ENCODE assay signal across 8 mouse cellular contexts in the genomic region with DNA sequence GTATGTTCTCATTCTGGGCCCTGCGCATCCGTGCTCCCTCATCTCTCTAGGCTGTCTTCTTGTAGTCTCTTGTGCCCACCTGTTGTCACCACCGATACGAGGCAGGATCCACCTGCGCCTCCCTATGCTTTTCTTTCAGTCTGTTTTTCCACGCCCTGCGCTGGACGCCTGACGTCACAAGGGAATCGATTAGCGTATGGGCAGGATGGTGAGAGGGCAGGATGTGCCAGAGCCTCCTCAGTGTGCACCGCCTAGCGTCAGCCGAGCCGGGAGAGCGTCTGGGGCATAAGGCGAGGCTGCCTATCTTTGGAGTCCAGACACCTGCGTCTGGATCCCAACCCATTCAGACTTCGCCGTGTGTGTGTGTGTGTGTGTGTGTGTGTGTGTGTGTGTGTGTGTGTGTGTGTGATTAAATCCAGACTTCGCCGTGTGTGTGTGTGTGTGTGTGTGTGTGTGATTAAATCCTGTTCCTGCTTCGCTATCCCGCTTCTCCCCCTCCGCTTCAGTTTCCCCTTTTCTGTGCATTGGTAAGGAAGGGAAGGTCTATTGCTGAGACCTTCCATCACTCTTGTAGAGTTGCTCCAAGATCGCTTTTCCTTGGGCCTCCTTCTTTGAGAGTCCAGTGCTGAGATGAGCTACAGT. TPM values are rescaled to one million over a fixed set of nuclear protein-coding genes. Genes with fewer than 3 reads are reported as not detected.
DNase-seq lines count a peak whose midpoint lies in the region; ATAC-seq and TF ChIP-seq lines count a peak whose summit lies in the region.

No protein-coding gene starts in this region.

- H3K79me2 ChIP-seq in CH12.LX (replicated peaks; ENCODE audit: control insufficient read depth, extremely low read depth, insufficient read depth, poor library complexity, severe bottlenecking), result no peaks in the 10 kb centered on the region

- peaks cover 41% of the 10 kb centered on the region for H3K27me3 ChIP-seq in erythroblast, embryonic 14.5 days (ENCODE audit: control insufficient read depth)
- H3K27me3 ChIP-seq in CH12.LX (replicated peaks), result peaks cover 63% of the 10 kb centered on the region
- H3K27me3 ChIP-seq in hindbrain, embryonic 13.5 days, result peaks cover 49% of the 10 kb centered on the region

- no peak overlapping the region for H3K9ac ChIP-seq in CH12.LX (ENCODE audit: insufficient read depth, low read depth)
- peak overlapping the region; percentile 63 for H3K9ac ChIP-seq in hindbrain, embryonic 13.5 days

- in situ Hi-C loops in CH12.LX (cut with MboI; ENCODE audit: low pct_ligation_motif_present, low pct_unique_long_range_greater_than_20kb, low sequenced_read_pairs), result loop anchor here (5.0 kb wide), 2 partner anchors 35 to 90 kb away; no protein-coding TSS in a partner anchor

- no peak for DNase-seq in CH12.LX (ENCODE audit: extremely low read depth)
- peak; percentile 31 for DNase-seq in left cerebral cortex, postnatal 4 days
- peak; percentile 60 for DNase-seq in thymus, postnatal 14 days

- dilution Hi-C loops in CH12.LX (cut with MboI; ENCODE audit: extremely low pct_ligation_motif_present, extremely low pct_unique_long_range_greater_than_20kb, low sequenced_read_pairs), result no loop called here

- H3K9me3 ChIP-seq in erythroblast, embryonic 14.5 days (ENCODE audit: control insufficient read depth, low read length), result no peaks in the 10 kb centered on the region
- no peaks in the 10 kb centered on the region for H3K9me3 ChIP-seq in CH12.LX (replicated peaks; ENCODE audit: low read length)
- H3K9me3 ChIP-seq in hindbrain, embryonic 13.5 days, result no peaks in the 10 kb centered on the region

- intact Hi-C loops in left cerebral cortex, postnatal 4 days (cut with DNase I), result loop anchor here (5.0 kb wide), 1 partner anchor 160 kb away; no protein-coding TSS in a partner anchor

- no peak for TF ChIP-seq RAD21 in CH12.LX (IDR thresholded peaks at IDR 0.05; ENCODE audit: low read depth, low read length)

- H3K4me3 ChIP-seq in erythroblast, embryonic 14.5 days (replicated peaks), result peak overlapping the region; percentile 51
- H3K4me3 ChIP-seq in CH12.LX (replicated peaks in 1 of 3; ENCODE audit: low read depth in 2 of 3, low read length in 2 of 3, poor library complexity in 1 of 3), result peak overlapping the region in 1 of 3 experiments; percentile 51
- H3K4me3 ChIP-seq in cortical plate, adult 2 months (ENCODE audit: insufficient read depth, low read length), result peak overlapping the region; percentile 68
- H3K4me3 ChIP-seq in hindbrain, embryonic 13.5 days, result peak overlapping the region; percentile 51

- 8% methylated on average over 26 of the region's 26 CpGs for WGBS in hindbrain, embryonic 13.5 days

- no peak for ATAC-seq in erythroblast, adult 5-6 weeks (replicated peaks; ENCODE audit: low FRiP score, poor library complexity, severe bottlenecking)
- peak; percentile 66 for ATAC-seq in hindbrain, embryonic 13.5 days (ENCODE audit: low FRiP score)
- ATAC-seq in monocyte, adult 5-6 weeks (replicated peaks; ENCODE audit: insufficient number of reproducible peaks, low FRiP score, low TSS enrichment, poor library complexity, severe bottlenecking), result peak; percentile 10; the same call in 1 of the 2 replicates

- TF ChIP-seq POLR2A in CH12.LX (IDR thresholded peaks at IDR 0.05; ENCODE audit: low read depth, low read length), result no peak
- peak; percentile 87 for TF ChIP-seq POLR2A in cortical plate, adult 2 months (IDR thresholded peaks at IDR 0.05; ENCODE audit: extremely low read depth, insufficient read depth, low read length)

- TF ChIP-seq EP300 in CH12.LX (IDR thresholded peaks at IDR 0.05; ENCODE audit: low read length), result no peak

- H3K36me3 ChIP-seq in erythroblast, embryonic 14.5 days (ENCODE audit: control insufficient read depth), result no peaks in the 10 kb centered on the region
- H3K36me3 ChIP-seq in CH12.LX (replicated peaks in 1 of 2; ENCODE audit: control insufficient read depth in 1 of 2, insufficient read depth in 1 of 2, low read length in 1 of 2), result no peaks in the 10 kb centered on the region
- H3K36me3 ChIP-seq in hindbrain, embryonic 13.5 days, result no peaks in the 10 kb centered on the region

- H3K4me2 ChIP-seq in CH12.LX (ENCODE audit: insufficient read depth, low read depth, poor library complexity, severe bottlenecking), result peak overlapping the region; percentile 89
- H3K4me2 ChIP-seq in hindbrain, embryonic 13.5 days, result peak overlapping the region; percentile 86

- no peak overlapping the region for H3K27ac ChIP-seq in CH12.LX (ENCODE audit: insufficient read depth, low read depth)
- H3K27ac ChIP-seq in cortical plate, adult 2 months (ENCODE audit: insufficient read depth, low read length), result peak overlapping the region; percentile 7; the same call in 1 of the 2 replicates
- peak overlapping the region; percentile 68 for H3K27ac ChIP-seq in hindbrain, embryonic 13.5 days

- TF ChIP-seq CTCF in CH12.LX (conservative IDR thresholded peaks at IDR 0.05 in 1 of 2, IDR thresholded peaks at IDR 0.05 in 1 of 2; ENCODE audit: low read depth in 2 of 2, low read length in 2 of 2), result no peak
- TF ChIP-seq CTCF in cortical plate, adult 2 months (IDR thresholded peaks at IDR 0.05; ENCODE audit: extremely low read depth, insufficient read depth, low read length), result no peak

- peaks cover 15% of the 10 kb centered on the region for H3K4me1 ChIP-seq in erythroblast, embryonic 14.5 days (ENCODE audit: control insufficient read depth)
- H3K4me1 ChIP-seq in CH12.LX (ENCODE audit: control insufficient read depth in 1 of 2, insufficient read depth in 2 of 2), result peaks cover 0 to 39% of the 10 kb centered on the region in 2 experiments; a peak in 3 of 4 replicates
- H3K4me1 ChIP-seq in cortical plate, adult 2 months (ENCODE audit: control insufficient read depth, insufficient read depth, low read length), result peaks cover 8% of the 10 kb centered on the region
- H3K4me1 ChIP-seq in hindbrain, embryonic 13.5 days (replicated peaks), result peaks cover 23% of the 10 kb centered on the region

TF ChIP-seq in CH12.LX, 34 proteins besides CTCF, POLR2A, EP300 and RAD21:
- no peak for TF ChIP-seq CHD2 (IDR thresholded peaks at IDR 0.05; ENCODE audit: low read length)
- no peak for TF ChIP-seq ZC3H11A (IDR thresholded peaks at IDR 0.05; ENCODE audit: low read depth, low read length)
- TF ChIP-seq NELFE (IDR thresholded peaks at IDR 0.05; ENCODE audit: low read depth, low read length), result no peak
- TF ChIP-seq UBTF (IDR thresholded peaks at IDR 0.05; ENCODE audit: low read depth, low read length), result no peak
- no peak for TF ChIP-seq GABPA (IDR thresholded peaks at IDR 0.05; ENCODE audit: insufficient replicate concordance, low read depth, low read length)
- no peak for TF ChIP-seq MEF2A (IDR thresholded peaks at IDR 0.05; ENCODE audit: borderline replicate concordance, low read depth, low read length)
- no peak for TF ChIP-seq MAFK (IDR thresholded peaks at IDR 0.05; ENCODE audit: insufficient replicate concordance, low read length)

RNA-seq across cellular contexts. Expression of gene Ablim2, which starts 0.6 kb away (rescaled TPM):
- polyA plus RNA-seq in erythroblast, embryonic 14.5 days (2012), result not detected in 2 replicates
- not detected in 2 replicates for total RNA-seq in erythroblast, adult 5-6 weeks (2015; ENCODE audit: low replicate concordance)
- not detected in 2 replicates for total RNA-seq in erythroblast, adult 5-6 weeks (2017; ENCODE audit: low replicate concordance)
- 3.7 and 11.0 TPM in 2 replicates for total RNA-seq in CH12.LX (2012; rRNA removed)
- total RNA-seq in CH12.LX (2014; rRNA removed), result 4.7 and 12.2 TPM in 2 replicates
- polyA plus RNA-seq in CH12.LX (2012; ENCODE audit: insufficient read length, low read depth), result 2.6 and 4.4 TPM in 2 replicates
- polyA plus RNA-seq in cortical plate, adult 2 months (2012; rRNA removed), result 145 and 176 TPM in 2 replicates
- 9.5 and 10.4 TPM in 2 replicates for polyA plus RNA-seq in hindbrain, embryonic 13.5 days (2015; fragmentation: Nextera tagmentation; extraction: Ambion mirVana)
- 10 to 100 TPM; 48.5 to 53.3 TPM for total RNA-seq in left cerebral cortex, postnatal 4 days (2021)
- total RNA-seq in monocyte, adult 5-6 weeks (2017), result 1.4 to 5.4 TPM in 2 of 3 replicates, not detected in the other

RNA-seq across cellular contexts. Expression of gene Sh3tc1, which starts 17.3 kb away (rescaled TPM):
- polyA plus RNA-seq in erythroblast, embryonic 14.5 days (2012), result 0.01 and 0.03 TPM in 2 replicates
- 0.63 and 1.3 TPM in 2 replicates for total RNA-seq in erythroblast, adult 5-6 weeks (2015; ENCODE audit: low replicate concordance)
- total RNA-seq in erythroblast, adult 5-6 weeks (2017; ENCODE audit: low replicate concordance), result 1.8 and 2.2 TPM in 2 replicates
- total RNA-seq in CH12.LX (2012; rRNA removed) (0.85 and 0.97 TPM in 2 replicates), CH12.LX (2014; rRNA removed) (1.2 and 1.4 TPM in 2 replicates)
- polyA plus RNA-seq in CH12.LX (2012; ENCODE audit: insufficient read length, low read depth), result 2.3 and 3.5 TPM in 2 replicates
- polyA plus RNA-seq in cortical plate, adult 2 months (2012; rRNA removed), result 1.2 and 1.4 TPM in 2 replicates
- 2.7 and 3.8 TPM in 2 replicates for polyA plus RNA-seq in hindbrain, embryonic 13.5 days (2015; fragmentation: Nextera tagmentation; extraction: Ambion mirVana)
- total RNA-seq in left cerebral cortex, postnatal 4 days (2021), result 1 to 10 TPM; 2.2 to 2.3 TPM
- total RNA-seq in monocyte, adult 5-6 weeks (2017), result 8.3 to 17.8 TPM (median 12.1 TPM) in 3 replicates
